Mouse (Mus musculus) cerebellum, postnatal 4 days (tissue): ENCODE measurements at regions not wholly inside any gene's neighbourhood (a gene's known extent, or its start where the extent isn't known, plus 50 kb on each side); places are given as distances from the start of the nearest gene placed in this dataset.

Source experiments
- DNase-seq, 2 experiments: peaks; one replicate each; pipeline ENCODE4 v3.0.0; 2022; ENCODE audit warnings: low spot score in 2 of 2, mixed read lengths in 1 of 2

GRCm38 (mm10) chr14:37950212-37950876 lies 815.3 kb upstream of the Ghitm start:
- DNase-seq, result peak in 1 of 2 experiments; percentile 18
